Mouse (Mus musculus): ENCODE measurements around the gene Copz1.

DNA sequence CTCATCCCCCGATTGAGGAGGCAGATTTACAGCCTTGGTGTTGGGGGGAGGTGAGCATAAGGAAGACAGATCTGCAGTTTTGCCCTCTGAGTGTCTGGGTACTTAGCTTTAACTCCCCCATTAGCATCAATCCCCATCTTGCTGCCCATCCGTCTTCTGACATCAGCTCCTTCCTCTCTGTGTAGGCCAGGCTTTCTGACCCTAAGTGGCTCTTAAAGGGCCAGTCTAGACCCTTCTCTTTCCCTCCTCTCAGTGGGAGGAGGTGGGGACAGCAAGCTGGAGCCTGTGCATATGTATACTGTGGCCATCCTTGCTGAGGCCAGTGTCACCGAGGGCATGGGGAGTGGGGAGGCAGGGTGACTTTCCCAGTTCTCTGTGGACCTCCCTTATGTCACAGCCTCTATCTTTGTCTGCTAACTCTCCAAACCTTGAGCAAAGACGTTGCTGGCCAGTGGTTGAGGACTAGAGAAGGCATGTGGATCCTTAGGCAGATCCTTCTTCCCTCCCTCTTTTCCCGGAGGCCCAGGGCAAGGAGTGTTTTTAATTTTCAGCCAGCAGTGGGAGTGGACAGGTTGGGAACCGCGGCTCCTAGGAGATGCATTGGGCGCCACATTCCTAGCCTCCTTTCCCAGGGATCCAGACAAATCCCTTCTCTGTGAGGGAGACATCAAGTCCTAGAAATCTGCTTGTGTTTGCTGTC is 31.6 kb downstream of the Copz1 start:
- no peak for TF ChIP-seq CTCF (conservative IDR thresholded peaks at IDR 0.05; ENCODE audit: low read length)
- no peak for TF ChIP-seq POU5F1 (IDR thresholded peaks at IDR 0.05; ENCODE audit: borderline replicate concordance, low read length)
- no peak for TF ChIP-seq NANOG (IDR thresholded peaks at IDR 0.05; ENCODE audit: borderline replicate concordance, low read length)

All from E14TG2a.4 (cell line).